Mouse (Mus musculus) activated CD4-positive, CD25-positive, alpha-beta regulatory T cell, adult 4 months (primary cell): Measurements from ENCODE around the gene Chp2. TPM values are rescaled to one million over a fixed set of nuclear protein-coding genes. Genes with fewer than 3 reads are reported as not detected.
"Not testable (repeated sequence)": the region's sequence is repeated elsewhere in the genome, so short reads cannot be mapped to it uniquely, and the experiment has no call there.

Experiments
- ATAC-seq: one replicate; pipeline ENCODE4 v1.8.0; 2017
- polyA plus RNA-seq, 2 experiments: library from polyadenylated mRNA; unstranded; fragments of 100-300 nt; shearing (Covaris generic); gene quantifications; one replicate each; pipeline ENCODE4 v1.2.1; 2017

The Chp2 gene
- polyA plus RNA-seq = not detected

DNA sequence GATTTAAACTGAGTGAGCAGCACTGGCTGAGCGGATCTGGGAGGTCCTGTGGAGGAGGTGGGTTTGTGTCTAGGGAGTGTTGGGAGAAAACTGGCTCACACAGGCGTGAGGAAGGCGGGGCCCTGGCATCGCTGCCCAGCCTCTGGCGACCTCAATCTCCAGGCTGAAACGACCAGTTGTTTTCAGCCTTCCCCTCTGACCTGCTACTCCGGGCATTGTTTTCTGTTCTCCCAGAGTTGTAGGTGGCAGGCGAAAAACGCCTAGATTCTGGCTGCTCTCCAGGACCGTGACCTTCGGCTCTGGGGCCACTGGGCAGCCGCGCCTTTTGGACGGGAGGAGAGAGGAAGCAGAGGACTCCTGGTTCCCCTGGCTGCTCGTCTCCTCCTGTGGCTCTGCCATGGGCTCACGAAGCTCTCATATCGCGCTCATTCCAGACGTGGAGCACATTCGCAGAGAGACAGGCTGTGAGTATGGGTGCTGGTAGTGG, at the start of gene Chp2:
Gene Chp2 (plus strand): TSS at position 182 of the 487 bp plus-strand sequence.
- ATAC-seq = no peak

DNA sequence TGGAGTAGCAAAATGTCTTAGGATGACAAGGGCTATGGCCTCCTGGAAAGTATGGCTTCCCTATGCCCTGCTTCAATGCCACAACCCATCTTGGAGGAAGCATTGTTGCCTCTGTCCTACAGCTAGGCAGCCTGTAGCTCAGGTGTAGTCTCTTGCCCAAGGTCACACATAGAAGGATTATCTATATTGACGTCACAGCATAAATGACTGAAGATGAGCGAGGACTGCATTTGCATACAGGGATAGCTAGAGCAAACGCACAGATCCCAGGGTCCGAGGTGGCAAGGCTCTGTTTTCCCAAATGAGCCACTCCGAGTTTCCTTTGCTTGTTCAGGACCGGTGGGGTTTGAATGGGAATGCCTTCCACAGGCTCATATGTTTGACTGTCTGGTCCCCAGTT, 48.6 kb upstream of the Chp2 start:
- no peak for ATAC-seq

DNA sequence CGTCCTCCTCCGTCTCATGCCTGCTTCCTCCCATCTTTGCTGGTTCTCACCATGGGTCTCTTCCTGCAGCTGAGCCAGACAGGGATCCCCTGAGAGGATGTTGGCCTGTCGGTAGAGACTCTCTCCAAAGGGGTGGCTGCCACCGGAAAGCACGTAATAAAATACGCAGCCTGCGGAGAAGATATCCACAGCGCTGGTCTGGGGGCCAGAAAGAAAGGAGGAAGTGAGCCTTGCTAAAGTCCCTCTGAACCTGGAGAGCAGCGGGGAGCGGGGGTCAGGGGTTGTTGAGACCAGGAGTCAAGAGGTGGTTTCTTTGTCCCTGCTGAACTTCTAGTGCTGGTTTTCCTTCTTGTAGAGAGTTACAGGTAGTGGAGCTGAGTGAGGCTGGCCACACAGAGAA, 47.7 kb upstream of the Chp2 start:
- no peak for ATAC-seq

DNA sequence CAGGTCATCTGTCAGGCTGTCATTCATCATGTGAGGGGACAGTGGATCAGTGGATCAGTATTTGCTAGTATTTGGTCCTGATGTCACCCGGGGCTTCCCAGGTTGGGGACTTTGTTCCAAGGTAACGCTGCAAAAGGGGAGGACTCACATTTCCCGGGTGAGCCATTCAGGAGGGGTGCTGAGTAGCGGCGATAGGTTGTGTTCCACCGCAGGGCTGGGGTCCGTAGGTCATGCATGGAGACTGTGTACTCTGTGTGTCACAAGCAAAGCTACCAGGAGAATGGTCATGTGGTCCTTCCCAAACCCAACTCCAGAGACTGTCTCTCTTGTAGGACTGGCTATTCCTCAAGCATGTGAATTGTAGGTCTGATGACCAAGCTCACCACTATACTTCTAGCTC, 38.6 kb upstream of the Chp2 start:
- ATAC-seq = no peak

DNA sequence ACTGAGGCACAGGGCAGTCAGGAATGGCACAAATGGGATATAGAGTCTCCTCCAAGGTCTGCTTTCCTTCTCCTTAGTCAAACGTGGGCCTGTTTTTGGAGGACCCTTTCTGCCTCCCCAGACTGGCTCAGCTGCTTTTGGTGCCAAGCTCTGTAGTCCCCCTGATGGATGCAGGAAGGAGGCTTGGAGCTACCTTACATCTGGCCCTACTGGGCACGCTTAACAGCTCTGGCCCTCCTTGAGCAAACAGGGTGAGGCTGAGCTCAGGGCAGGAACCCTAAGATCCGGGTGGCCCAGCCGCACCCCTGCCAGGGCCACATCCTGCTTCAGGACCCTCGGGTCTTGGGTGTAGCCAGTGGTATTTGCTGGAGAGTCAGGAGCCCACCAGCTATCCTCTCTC, 34.7 kb upstream of the Chp2 start:
- ATAC-seq = no peak

DNA sequence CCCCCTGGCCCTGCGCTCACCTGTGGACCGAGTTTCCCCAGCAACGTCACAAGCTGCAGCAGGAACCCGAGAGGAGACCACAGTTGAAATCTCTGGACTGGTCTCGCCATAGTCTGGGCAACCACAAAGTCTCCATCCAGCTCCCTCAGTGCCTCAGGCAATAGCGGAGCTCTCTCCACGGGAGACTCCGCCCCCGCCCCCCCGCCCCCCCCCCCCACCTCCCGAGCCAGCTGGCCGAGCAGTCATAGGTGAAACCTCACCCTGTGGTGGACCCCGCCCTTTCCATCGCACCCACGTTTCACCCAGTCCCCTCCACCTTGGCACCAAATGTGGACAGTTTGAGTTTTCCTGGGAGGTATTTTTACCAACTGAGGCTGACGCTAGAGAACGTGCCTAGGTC, 33.3 kb upstream of the Chp2 start, which contains the start of gene Ern2:
Gene Ern2 (minus strand): TSS at position 165 of the 400 bp plus-strand sequence.
- ATAC-seq = no peak

DNA sequence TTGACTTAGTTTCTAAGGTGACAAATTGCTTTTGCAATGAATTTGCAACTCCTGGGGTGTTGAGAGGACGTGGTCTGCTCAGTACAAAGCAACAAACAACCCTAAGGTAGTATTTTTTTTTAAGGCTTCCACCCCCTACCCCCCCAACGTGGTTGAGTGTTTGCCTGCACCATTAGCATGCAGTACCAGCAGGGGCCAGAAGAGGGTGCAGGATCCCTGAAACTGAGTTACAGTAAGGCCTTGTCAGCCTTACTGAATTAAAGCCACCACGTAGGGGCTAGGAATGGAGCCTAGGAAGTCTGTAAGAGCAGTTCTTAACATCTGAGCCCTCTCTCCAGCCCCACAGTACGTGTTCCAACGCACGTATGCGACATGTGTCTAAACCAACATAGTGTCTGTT, 29.8 kb upstream of the Chp2 start:
- ATAC-seq = no peak

DNA sequence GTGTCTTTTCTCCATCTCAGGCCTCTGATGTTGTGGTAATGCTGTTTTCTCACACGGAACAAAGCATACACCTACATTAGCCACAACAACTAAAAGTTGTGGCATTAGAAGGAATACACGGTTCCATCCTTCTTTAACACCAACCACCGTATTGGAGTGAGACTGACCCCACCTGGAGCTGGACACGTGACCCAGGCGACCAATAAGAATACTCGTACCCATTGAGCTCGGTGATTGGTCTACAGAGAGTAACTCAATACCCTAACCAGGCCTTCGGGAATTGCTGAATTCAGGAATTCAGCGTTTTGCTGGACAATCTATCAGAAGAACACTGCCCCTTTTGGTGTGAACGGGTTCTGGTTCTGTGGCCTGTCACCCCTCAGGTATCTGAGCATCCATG, 28.2 kb upstream of the Chp2 start:
- ATAC-seq = no peak

DNA sequence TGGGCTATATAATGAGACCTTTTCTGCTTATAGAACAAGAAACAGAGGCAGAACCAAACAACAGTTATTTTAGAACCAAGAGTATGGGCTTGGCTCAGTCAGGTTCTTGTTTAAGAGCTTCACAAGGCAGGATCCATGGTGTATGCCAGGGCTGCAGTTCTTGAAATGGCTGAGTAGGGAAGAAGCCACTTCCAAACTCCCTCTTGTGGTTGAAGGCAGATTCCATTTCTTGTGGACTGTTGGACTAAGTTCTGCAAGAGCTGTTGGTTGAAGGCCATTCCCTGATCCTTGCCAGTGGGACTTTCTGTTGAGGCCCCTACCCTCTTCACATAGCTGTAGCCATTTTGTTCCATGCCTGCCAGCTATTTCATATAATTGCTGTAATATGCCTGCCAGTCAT, 25.4 kb upstream of the Chp2 start:
- ATAC-seq = no peak

DNA sequence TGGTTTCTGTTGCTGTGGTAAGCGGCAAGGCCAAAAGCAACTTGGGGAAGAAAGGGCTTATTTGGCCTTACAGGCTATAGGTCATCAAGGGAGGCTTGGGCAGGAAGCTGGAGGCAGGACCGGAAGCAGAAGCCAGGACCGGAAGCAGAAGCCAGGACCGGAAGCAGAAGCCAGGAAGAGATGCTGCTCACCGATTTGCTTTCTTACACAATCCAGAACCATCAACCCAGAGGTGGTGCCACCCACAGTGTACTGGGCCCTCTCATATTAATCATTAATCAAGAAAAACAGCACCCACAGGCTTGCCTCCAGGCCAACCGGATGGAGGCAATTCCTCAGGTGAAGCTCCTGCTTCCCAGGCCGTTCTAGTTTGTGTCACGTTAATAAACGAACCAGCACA, 22.5 kb upstream of the Chp2 start:
- no peak for ATAC-seq

DNA sequence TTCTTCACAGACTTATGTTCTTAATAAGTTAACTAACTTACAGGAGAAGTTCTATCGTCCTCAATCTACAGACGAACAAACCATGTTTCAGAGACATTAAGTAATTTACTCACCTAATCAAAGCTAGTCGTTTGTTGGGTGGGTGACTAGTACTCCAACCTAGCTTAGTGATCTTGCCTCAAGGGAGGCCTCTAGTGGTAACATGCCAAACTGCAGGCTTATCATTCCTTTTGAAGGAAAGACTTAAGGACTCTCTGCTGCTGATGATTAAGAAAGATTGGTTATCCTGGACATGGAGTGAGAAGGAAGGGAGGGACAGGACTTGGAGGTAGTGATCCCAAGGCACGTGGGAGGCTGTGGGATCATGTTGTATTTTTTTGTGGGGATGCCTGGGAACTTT, 22.0 kb upstream of the Chp2 start:
- ATAC-seq = no peak

DNA sequence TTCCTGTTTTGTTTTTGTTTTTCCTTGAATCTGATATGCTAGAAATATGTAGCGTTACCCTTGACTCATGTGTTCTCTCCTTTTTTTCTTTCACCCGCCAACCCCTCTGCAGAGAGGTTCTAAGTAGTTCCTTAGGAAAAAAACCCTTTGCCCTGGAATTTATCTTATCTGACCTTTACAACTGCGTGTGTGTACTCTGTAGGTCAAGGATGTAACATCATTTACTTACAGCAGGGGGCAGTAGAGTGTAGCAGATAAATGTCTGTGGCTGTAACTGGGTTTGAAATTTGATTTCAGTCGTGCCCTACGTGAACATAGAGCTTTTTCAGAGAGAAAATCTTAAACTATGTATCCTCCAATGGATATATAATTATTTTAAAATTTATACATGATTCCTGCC, 20.0 kb upstream of the Chp2 start:
- no peak for ATAC-seq

DNA sequence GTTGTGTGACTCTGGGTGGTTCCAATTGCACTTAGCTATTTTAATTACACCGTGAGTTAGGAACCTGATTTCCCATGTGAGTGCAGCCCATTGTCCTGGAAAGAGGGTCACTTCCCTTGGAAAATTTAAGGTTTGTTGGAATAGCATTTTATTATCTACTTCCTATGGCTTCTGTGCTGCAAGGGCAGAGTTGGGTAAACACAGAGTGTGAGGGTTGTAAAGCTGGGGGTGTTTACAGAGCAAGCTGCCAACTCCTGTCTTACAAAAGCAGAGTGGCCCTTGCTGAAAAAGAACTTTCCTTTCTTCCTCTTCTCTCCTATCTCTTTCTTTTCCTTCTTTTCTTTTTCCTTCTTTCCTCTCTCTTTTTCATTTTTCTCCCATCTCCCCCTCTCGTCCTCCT, 15.4 kb upstream of the Chp2 start:
- no peak for ATAC-seq

DNA sequence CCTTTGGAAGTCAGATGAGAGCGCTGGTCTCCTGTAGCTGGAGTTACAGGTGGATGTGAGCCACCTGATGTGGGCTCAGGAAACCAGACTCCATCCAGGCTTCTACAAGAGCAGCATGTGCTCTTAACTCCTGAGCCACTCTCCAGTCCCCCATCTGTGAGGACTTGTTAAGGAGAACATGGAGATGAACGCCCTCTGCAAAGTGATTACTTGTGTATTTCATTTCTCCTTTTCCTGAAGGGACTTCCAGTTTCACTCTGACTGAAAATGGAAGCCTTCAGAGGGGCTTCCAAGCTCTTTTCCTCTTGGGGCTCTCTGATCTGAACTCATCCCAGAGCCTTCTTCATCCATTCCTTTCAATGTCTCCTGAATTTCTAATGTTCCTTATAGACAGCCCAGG, 13.2 kb upstream of the Chp2 start:
- no peak for ATAC-seq

DNA sequence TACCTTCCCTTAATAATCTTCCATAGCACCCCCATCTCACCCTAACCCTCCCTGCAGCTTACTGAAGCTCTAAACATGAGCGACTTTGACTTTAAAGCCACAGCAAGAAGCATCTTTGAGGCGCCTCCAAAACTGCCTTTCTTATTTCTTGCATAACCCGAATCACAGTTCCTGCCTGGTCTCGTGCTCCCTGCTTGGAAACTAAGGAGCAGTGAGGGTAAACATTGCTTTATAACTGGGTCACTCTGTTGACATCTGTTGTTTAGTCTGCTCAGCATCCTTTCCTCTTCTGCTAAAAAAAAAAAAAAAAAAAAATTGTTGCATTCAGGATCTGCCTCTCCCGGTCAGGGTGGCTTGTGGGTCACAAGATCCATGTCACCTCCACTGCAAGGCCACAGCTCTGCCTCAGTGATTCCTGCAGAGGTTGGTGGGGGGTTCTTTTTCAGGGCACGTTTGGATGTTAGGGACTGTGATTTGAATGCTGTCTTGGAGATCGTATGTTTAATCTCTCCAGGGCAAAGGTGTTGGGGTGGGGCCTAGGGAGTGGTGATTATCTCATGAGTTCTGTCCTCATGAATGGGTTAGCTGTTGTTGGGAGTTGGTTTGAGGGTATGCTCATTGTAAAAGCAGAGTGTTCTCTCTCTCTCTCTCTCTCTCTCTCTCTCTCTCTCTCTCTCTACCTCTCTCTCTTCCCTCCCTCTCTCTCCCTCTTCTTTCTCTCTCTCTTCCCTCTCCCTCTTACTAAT, 10.8 kb upstream of the Chp2 start:
- ATAC-seq = no peak

DNA sequence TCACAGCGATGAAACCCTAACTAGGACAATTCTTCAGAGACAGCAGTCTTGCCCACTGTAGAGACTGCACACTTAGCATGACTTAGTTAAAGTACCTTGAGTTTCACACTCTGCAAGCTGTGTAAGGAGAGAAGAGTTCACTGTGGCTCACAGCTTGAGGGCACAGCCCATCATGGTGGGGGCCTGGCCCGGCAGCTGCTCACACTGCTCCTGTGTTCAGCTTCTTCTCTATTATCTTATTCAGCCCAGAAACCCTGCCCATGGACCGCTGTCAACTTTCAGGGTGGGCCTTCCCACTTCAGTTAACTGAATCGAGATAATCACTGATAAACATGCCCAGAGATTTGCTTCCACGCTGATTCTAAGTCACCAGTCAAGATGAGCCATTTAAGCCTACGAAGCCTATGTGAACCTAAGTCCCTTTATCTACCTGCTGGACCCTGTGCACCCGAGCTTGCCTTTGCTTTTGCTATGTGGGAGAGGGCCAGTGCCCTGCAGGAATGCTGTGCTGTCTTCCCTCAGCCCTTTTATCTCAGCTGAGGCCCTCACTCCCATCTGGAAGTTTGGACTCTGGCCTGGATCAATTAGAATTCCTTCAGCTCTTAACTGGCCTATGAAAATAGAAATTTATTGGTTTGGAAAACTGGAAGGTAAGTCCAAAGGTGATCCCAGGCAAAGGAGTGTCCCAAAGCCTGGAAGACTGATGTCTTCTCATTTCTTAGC, 6.9 kb downstream of the Chp2 start:
- ATAC-seq = no peak

DNA sequence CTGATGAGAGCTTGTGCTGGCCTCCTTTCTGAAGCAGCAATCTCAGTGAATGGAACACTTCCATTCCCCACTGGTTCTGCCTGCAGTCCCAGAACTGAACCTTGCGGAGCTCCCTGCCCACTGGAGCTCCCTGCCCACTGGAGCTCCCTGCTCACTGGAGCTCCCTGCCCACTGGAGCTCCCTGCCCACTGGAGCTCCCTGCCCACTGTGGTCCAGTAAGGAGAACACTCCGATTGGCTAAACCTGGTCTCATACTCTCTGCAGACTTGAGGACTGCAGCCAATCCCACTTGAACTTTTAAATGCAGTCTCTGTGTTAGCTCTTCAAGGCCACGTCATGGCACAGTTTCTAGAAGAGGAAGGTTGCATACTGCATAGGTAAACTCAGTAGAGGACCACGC, 7.4 kb downstream of the Chp2 start:
- ATAC-seq = no peak

DNA sequence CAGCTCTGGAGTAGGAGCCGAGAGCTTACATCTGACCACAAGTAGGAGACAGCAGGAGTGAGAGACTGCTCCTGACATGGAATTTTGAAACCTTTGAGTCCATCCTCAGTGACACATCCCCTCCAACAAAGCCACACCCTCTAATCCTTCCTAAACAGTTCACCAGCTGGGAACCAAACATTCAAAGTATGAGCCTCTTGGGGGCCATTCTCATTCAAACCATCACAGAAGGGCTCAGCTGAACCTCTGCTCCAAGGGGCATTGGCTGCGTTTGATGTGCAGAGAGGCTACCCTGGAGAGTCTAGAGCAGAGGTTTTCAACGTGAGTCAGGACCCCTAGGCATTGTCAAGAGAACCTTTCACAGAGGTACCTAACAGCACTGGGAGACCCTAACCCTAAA, 10.0 kb downstream of the Chp2 start:
- no peak for ATAC-seq

DNA sequence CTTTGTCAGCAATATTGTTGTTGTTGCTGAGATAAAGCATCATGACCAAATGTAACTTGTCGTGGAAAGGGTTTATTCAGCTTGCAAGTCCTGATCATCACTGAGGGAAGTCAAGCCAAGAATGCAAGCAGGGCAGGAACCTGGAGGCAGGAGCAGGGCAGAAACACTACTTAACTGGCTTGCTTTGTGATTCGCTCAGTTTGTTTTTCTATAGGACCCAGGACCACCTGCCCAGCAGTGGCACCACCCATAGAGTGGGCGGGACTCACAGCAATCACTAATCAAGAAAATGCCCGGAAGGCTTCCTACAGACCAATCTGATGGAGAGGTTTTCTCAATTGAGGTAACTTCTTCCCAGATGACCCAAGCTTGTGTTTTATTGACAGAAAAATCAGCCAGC, 10.6 kb downstream of the Chp2 start:
- ATAC-seq = no peak

DNA sequence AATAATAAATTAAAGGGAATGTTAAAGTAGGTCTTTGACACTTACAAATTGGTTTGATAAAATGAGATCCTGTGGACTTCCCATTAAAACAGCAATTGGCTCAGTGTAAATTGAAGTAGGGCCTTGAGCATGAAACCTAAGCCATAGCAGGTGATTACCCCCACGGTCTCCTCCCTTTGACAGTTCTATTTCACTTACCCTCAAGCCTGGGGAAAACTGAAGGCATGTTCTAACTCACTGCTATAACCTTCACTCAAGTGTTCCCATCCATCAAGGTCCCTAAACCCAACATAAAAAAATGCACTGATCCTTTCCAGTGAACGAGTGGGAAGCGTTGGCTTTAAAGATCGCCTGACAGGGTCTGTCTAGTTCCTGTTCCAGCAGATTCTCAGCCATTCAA, 11.6 kb downstream of the Chp2 start:
- ATAC-seq = no peak

DNA sequence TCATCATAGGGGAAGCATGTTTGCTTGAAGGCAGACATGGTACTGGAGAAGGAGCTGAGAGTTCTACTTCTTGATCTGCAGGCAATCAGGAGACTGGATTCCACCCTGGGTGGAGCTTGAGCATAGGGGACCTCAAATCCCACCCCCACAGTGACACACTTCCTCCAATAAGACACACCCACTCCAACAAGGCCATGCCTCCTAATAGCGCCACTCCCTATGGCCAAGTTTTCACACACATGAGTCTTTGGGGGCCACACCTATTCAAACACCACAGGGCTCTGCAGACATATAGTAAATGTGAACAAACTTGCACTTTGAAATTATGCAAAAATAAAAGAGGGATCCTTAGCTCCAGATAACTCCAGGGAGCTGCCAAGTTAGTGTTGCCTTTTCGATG, 19.6 kb downstream of the Chp2 start:
- no peak for ATAC-seq

DNA sequence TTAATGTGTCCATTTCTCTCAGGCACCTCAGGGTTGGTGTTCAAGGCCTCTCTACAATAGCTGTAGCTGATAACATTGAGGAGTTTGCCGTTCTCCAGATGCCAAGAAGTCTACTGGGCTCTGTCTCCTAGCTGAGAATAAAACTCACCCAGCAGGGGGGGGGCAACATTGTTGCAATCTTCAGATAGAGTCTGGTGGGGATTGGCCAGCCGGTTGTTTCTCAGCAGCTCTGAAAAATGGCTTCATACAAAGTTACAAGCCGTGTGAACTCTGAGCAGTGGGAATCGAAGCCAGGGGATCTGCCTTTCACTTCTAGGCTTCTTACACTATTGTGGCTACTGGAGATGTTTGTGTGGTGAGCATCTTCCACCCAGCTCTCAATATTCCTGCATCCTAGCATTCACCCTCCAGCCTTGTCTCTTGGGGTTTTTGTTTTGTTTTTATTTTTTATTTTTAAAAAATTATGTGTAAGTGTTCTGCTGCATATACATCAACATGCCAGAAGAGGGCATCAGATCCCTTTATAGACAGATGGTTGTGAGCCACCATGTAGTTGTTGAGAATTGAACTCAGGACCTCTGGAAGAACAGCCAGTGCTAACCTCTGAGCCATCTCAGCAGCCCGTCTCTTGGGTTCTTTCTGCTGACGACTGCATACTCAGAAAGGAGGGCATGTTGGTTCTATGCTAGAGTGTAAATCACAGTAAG, 21.3 kb downstream of the Chp2 start:
- no peak for ATAC-seq

DNA sequence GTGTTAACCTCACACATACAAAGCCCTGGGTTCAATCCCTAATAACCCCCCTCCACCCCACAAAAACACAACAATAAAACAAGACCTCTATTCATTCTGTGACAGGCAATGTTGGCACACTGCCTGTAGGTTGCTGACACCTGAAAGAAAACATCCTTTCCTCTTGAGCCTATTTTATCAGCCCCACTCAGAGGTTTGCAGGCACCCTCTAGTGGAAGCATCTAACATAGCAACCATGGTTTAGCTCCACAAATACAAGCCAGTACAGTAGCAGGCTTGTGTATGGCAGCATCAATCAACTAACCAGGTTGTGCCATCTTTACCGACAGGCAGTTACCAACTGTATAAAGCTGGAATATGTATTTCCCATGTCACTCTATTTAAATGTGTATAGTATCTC, 23.0 kb downstream of the Chp2 start:
- peak; percentile 81 for ATAC-seq

DNA sequence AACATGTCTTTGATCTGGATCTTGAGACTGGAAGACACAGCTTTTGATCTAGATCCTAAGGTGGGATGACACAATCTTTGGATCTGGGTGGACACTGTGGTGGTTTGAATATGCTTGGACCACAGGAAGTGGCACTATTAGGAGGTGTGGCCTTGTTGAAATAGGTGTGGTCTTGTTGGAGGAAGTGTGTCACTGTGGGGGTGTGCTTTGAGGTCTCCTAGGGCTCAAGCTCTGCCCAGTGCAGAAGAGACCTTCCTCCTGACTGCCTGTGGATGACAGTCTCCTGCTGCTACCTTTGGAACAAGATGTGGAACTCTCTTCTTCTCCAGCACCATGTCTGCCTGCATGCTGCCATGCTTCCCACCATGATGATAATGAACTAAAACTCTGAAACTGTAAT, 23.4 kb downstream of the Chp2 start:
- ATAC-seq = not testable (repeated sequence)
